Mouse (Mus musculus) gastrocnemius, adult 2 months (tissue): ENCODE measurements around the gene Hist1h4i. TPM values are rescaled to one million over a fixed set of nuclear protein-coding genes. Genes with fewer than 3 reads are reported as not detected.

Experiments
- DNase-seq: peaks from one replicate; pipeline ENCODE4 v3.0.0; 2022
- H3K27ac ChIP-seq: fragments of 200-600 bp; 2 replicates; pipeline ENCODE4 v1.8.1; 2022; ENCODE audit warnings: mild to moderate bottlenecking
- H3K4me3 ChIP-seq: fragments of 200-600 bp; 2 replicates; pipeline ENCODE4 v1.8.1; 2022; ENCODE audit warnings: mild to moderate bottlenecking, moderate library complexity
- CTCF ChIP-seq: fragments of 200-600 bp; IDR thresholded peaks from 2 replicates; pipeline ENCODE4 v1.8.1; 2022; ENCODE audit warnings: antibody characterized with exemption, mild to moderate bottlenecking, moderate library complexity
- intact Hi-C: fragments of 180-260 bp; cut with DNase I; formaldehyde crosslinking; loops from one replicate; pipeline ENCODE4 v1.15.1; 2025
- total RNA-seq, 2 experiments: library from RNA; stranded (reverse); gene quantifications; 2 replicates each; pipeline ENCODE4 v1.2.3; 2021

Gene Hist1h4i
- total RNA-seq, 2 experiments from 2014 or later, result 24.1 to 25.0 TPM

DNA sequence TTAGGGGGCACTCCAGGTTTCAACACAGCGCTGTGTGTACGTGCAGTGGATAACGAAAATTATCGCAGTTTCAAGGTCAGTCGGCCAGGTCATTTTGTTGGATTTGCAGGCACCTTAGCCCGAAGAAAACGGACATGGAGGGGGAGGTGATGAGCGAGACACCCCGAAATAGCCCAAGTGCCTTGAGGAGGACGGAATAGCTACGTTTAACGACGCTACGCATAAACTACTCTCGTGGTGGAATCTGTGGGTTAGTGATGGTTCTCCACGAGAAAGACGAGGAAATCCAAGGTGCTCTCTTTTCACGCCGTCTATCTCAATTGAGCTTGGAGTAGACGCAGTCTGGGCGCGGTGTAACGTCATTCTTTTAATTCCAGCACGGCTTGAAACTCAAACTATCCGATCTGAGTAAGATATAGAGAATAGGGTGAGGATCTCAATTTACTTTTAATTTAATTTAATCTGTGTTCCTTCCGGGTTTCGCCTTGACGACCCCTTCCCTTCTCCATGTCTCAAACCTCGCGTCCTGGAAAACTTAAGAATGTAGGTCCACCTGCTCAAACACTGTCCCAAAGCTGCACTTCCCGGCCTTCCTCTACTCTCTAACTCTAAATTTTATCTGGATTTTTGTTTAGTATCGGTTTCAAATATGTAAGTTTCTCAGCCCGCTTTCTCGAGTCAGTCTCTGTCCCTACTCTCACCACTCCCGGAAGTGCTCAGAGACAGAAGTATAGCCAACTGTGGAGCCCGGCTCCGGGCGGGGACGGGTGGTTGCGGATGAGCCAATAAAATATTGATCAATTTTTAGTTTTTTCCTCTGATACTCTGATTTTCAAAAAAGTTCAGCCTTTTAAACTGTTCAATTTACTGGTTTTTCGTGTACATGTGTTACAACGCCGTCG lies 21.0 kb downstream of the Hist1h4i start:
- Histone ChIP-seq H3K27ac (peak overlapping the region; percentile 44; the same call in 1 of the 2 replicates), H3K4me3 (peak overlapping the region; percentile 71)
- DNase-seq, result peak; percentile 29
- TF ChIP-seq CTCF, result no peak
- intact Hi-C loops, result loop anchor here (5.0 to 10.0 kb wide), 3 partner anchors 165 to 1497 kb away; no protein-coding TSS in a partner anchor

DNA sequence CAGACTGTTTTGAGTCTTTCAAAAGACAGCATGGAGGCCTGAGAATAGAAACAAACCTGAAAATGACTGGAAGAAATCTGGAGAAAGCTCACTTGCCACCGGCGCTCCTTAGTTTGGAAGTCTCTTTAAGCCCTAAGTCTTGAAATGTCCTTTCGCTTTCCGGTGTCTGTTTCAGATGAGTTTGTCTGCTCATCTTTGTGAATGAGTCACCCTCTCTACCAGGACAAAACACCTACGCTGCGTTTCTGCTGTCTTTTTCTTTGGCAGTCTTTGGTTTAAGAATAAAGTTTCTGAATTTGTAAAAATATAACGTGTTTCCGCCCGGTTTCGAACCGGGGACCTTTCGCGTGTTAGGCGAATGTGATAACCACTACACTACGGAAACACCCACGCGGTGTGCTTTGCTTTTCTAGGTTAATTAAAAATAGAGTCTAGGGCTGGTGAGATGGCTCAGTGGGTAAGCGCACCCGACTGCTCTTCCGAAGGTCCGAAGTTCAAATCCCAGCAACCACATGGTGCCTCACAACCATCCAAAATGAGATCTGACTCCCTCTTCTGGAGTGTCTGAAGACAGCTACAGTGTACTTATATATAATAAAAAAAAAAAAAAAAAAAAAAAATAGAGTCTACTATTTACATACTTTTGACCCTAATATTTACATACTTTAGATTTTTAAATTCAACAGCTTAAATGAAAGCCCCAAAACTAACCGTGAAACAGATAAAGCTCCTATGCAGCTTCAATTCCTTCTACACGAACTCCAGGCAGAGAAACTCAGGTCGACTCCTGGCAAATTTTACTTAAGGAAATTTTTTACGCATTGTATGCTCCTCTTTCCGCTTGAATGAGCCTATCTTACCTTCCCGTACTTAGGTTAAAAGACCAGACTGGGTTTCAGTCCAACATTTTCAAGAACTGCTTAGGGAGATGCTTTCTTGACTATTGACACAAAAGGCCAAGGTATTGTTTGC lies 25.4 kb downstream of the Hist1h4i start:
- Histone ChIP-seq H3K4me3 (peak overlapping the region; percentile 56), H3K27ac (no peak overlapping the region)
- intact Hi-C loops, result no loop called here
- peak; percentile 63 for DNase-seq
- peak; percentile 38; the same call in 1 of the 2 replicates for TF ChIP-seq CTCF

DNA sequence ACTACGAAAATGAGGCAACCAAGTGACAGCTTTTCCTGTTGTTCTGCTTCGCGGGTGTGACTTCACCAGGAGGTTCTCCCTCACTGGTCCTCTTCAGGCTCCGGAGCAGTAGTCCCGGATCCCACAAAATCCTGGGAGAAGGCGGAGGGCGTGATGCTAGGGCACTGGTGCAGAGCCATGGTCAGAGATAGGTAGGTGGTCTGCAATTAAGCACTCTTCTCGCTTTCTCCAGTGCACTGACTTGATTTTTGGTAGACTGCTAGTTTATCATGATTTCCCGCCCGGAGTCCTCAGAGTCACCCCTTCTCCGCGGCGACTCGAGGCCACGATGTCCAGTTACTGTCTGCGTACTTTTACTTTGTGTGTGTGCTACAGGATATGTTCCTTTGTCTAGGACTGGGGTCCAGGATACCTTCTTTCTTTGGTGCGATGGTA lies 26.7 kb downstream of the Hist1h4i start:
- TF ChIP-seq CTCF, result no peak
- intact Hi-C loops, result no loop called here
- H3K27ac ChIP-seq, result no peak overlapping the region
- peak overlapping the region; percentile 44 for H3K4me3 ChIP-seq
- no peak for DNase-seq

DNA sequence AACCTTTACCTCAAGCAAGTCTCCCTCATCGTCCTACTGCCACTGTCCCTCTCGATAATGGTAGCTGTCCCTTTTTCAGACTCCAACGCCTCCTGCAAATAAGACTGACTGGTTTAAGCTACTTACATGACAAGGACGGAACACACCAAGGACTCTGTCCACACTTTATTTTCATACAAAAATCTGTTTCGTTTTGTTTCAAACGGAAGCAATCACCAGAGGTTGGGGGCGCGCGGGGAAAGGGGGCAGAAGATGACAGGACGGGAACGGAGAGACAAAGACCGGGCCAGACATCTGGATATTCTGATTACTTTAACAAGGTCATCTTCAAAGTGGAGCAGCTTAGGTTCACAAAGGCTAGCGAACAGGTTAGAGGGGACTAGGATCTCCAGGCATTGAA lies 27.4 kb downstream of the Hist1h4i start:
- DNase-seq, result no peak
- H3K4me3 ChIP-seq, result no peak overlapping the region
- no peak overlapping the region for H3K27ac ChIP-seq
- TF ChIP-seq CTCF, result no peak
- intact Hi-C loops, result no loop called here

DNA sequence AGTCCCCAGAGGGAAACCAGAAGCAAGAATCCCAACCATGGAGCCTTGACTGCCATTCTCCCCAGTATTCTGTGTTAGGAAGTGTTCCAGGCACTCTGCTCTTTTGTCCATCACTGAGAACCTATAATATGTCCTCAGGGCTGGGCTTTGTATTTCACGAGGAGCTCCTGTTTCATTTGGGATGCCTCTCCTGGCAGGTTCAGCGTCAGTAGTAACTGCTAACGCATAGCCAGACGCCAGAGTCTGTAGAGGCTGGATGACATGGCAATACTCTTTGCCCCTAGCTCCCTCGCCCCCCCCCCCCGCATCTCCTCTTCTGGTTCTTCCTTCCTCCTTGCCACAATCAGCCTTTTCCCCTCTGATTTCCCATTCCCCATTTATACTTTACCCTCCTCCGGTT lies 31.5 kb downstream of the Hist1h4i start, which contains the start of gene Prss16:
TSS of gene Prss16 (minus strand) at position 101 of the 400 bp plus-strand sequence.
- intact Hi-C loops, result no loop called here
- no peak within 1 kb of the TSS for H3K4me3 ChIP-seq
- TF ChIP-seq CTCF, result no peak
- no peak for DNase-seq
- no peak within 1 kb of the TSS for H3K27ac ChIP-seq

DNA sequence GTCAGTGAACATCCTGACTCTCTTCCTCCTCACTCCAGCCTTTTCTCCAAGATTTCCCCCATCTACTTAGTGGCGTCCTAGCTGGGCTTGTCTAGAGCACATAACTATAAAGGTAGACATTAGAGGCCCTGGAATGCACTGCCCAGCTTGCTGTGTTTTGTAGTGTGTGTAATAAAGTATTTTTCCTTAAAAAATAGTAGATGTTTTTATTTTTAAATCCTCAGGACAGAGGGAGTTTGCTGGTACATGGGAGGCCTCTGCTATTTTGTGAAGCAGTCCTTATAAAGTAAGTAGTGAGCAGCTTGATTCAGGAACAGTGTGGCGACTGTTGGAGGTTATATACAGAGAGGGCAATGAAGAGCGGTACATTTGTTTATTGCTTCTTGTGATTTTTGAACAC lies 32.5 kb downstream of the Hist1h4i start:
- no peak for TF ChIP-seq CTCF
- intact Hi-C loops, result no loop called here
- DNase-seq, result no peak
- no peak overlapping the region for H3K4me3 ChIP-seq
- H3K27ac ChIP-seq, result no peak overlapping the region

DNA sequence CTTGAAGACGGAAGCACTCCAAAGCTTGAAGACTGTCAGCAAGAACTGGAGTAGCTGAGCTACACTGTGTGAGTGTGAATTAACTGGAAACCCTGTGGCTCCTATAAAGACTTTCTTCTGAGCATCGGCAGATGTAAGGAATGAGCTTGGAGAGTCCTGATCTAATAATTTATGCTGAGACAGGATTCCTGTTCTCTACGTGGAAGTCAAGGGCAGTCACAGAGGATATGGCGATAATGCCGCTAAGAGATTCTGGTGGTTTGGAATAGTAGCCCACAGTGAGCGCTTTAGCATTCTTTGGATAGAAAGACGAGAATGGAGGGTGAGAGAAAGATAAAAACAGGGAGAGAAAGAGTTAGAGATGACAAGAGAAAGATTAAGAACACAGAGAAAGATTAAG lies 33.3 kb downstream of the Hist1h4i start:
- no peak for TF ChIP-seq CTCF
- H3K4me3 ChIP-seq, result no peak overlapping the region
- no peak overlapping the region for H3K27ac ChIP-seq
- no peak for DNase-seq
- intact Hi-C loops, result no loop called here

DNA sequence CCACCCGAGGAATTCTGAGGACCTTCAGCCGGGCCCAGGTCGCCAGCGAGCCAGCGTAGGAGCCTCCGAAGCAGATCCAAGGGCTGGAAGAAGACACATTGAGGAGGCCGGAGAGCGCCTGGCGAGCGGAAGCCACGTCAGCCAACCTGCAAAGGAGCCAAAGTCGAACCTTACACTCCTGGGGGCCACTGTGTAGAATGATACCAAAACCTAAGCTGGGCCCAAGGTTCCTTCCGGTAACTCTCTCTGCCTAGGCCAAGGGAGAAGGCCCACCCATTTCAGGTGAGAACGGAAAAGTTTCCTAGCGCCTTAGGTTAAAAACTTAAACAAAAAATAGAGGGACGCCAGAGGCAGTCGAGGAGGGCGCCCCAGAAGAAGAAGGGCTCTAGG lies 34.0 kb downstream of the Hist1h4i start:
- intact Hi-C loops, result no loop called here
- TF ChIP-seq CTCF, result no peak
- DNase-seq, result no peak

DNA sequence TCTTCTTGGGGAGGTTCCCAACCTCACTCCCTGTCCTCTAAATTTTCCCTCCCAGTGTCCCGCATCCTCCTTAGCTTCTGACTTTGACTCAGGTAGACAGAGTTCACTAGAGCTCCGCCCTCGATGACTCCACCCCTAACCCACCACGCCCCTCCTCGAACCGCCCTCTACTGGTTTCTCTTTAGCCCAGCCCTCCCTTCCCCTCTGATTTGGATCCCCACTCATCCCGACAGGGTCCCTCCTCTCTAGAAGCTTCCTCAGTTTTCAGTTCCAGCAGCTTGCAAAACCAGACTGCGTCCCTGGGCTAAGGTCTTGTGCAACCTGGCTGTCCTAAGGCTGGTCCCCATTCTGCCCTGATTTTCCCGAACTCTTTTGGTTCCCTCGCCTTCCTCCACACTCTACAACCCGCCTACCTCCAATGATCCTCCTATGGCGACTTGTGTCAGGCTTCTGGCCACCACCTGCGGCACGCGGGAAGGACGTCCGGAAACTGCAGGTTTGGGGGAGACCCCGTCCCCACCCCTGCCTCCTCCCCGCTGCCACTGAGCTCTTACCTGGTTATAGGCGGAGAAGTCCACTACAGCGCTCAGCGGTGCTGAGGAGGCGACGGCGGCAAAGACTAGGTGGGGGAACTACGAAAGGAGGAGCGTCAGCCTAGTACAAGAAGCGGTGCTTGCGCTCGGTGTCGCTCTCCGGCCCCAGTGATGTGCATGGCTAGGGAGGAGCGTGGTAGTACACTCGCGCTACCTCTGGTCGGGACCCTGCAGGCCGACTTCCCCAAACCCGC lies 34.6 kb downstream of the Hist1h4i start:
- TF ChIP-seq CTCF, result peak; percentile 4; the same call in 1 of the 2 replicates
- Histone ChIP-seq H3K27ac (no peak overlapping the region), H3K4me3 (peak overlapping the region; percentile 85)
- DNase-seq, result peak; percentile 42
- intact Hi-C loops, result no loop called here

More for the DNA sequence above, 34.0 kb downstream of the Hist1h4i start:
- Histone ChIP-seq H3K4me3 (peak overlapping the region; percentile 85), H3K27ac (no peak overlapping the region)

DNA sequence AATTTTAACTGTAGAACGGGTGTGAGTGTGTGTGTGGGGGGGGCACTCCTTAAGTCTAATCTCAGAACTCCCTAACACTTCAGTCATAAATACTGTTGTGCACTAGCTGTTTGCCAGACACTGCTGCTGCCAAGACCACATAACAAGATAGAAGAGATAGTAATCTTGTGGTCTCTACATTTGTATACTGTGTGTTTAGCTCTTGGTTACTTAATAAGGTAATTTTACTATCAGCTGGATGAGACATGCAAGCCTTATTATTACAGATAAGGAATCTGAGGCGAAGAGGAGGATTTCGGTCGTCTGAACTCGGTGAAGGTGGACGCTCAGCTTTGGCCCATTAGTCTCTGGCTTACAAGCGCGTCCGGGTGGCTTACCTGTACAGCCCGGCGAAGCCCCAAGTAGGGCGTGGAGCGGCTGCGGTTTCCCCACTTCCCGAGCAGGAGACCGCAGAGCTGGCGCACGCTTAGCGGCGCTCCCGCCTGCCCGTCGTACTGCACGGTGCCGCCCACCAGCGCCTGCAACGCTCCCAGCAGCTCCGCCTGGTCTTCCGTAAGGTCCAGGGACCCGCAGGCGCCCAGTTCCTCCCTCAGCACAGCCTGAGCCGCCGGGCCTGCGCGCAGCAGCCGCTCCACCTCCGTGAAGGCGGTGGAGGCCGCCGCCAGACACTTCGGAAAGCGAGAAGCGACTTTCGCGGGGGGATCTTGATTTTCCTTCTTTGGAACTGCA lies 35.4 kb downstream of the Hist1h4i start:
- H3K4me3 ChIP-seq, result peak overlapping the region; percentile 85
- no peak for TF ChIP-seq CTCF
- H3K27ac ChIP-seq, result no peak overlapping the region
- peak; percentile 59 for DNase-seq
- intact Hi-C loops, result no loop called here

DNA sequence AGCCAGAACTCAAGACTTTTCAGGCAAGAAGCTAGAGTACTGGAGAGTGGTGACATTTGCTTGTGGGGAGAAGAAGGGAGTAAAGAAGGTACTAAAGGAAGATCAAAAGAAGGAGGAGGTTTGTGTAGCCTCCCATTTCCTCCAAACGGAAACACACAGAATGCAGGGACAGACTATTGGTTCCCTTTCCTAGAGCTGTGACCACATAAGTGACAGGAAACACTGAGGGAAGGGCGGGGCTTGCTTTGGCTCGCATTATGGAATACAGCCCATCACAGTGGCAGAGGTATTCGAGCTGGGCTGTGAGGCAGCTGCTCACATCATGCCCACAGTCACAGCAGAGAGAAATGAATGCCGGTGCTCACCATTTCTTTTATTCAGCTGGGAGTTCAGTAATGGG lies 39.3 kb downstream of the Hist1h4i start:
- Histone ChIP-seq H3K4me3 (no peak overlapping the region), H3K27ac (no peak overlapping the region)
- DNase-seq, result no peak
- no peak for TF ChIP-seq CTCF
- intact Hi-C loops, result no loop called here
